Mouse (Mus musculus): ENCODE results near the gene Sel1l3. TPM values are rescaled to one million over a fixed set of nuclear protein-coding genes. Genes with fewer than 3 reads are reported as not detected.

Gene Sel1l3
- polyA plus RNA-seq, 1 experiment, result 2.4 TPM

GRCm38 (mm10) chr5:53185803-53186202 lies 27.9 kb downstream of the Sel1l3 start:
- DNase-seq, result no peak
- Histone ChIP-seq H3K36me3 (ENCODE audit: control insufficient read depth, insufficient read depth, low read length) (no peaks in the 10 kb centered on the region), H3K4me3 (ENCODE audit: control insufficient read depth, insufficient read depth, low read length) (no peak overlapping the region), H3K27me3 (ENCODE audit: control insufficient read depth, insufficient read depth, low read length) (no peaks in the 10 kb centered on the region), H3K27ac (ENCODE audit: control insufficient read depth, insufficient read depth, low read length) (no peak overlapping the region), H3K4me1 (replicated peaks; ENCODE audit: control insufficient read depth, insufficient read depth, low read length) (no peaks in the 10 kb centered on the region)
- no peak for TF ChIP-seq POLR2A (IDR thresholded peaks at IDR 0.05; ENCODE audit: control insufficient read depth, extremely low read depth, insufficient read depth, low read length, poor library complexity)
- no peak for TF ChIP-seq CTCF (IDR thresholded peaks at IDR 0.05; ENCODE audit: borderline replicate concordance, control insufficient read depth, extremely low read depth, insufficient read depth, low read length, poor library complexity)
- 97% methylated on average over 11 of the region's 11 CpGs for WGBS

- DNase-seq, result no peak
- TF ChIP-seq POLR2A (IDR thresholded peaks at IDR 0.05; ENCODE audit: control insufficient read depth, extremely low read depth, insufficient read depth, low read length, poor library complexity), result no peak
- TF ChIP-seq CTCF (IDR thresholded peaks at IDR 0.05; ENCODE audit: borderline replicate concordance, control insufficient read depth, extremely low read depth, insufficient read depth, low read length, poor library complexity), result no peak
- Histone ChIP-seq H3K4me3 (ENCODE audit: control insufficient read depth, insufficient read depth, low read length) (no peak overlapping the region), H3K27me3 (ENCODE audit: control insufficient read depth, insufficient read depth, low read length) (no peaks in the 10 kb centered on the region), H3K27ac (ENCODE audit: control insufficient read depth, insufficient read depth, low read length) (no peak overlapping the region), H3K36me3 (ENCODE audit: control insufficient read depth, insufficient read depth, low read length) (no peaks in the 10 kb centered on the region), H3K4me1 (replicated peaks; ENCODE audit: control insufficient read depth, insufficient read depth, low read length) (no peaks in the 10 kb centered on the region)
- WGBS, result 93% methylated on average over 5 of the region's 5 CpGs
Measured at GRCm38 (mm10) chr5:53179965-53180364, 33.8 kb downstream of the Sel1l3 start.

GRCm38 (mm10) chr5:53176703-53177102 lies 37.0 kb downstream of the Sel1l3 start:
- H3K4me1 ChIP-seq (replicated peaks; ENCODE audit: control insufficient read depth, insufficient read depth, low read length), result no peaks in the 10 kb centered on the region
- no peaks in the 10 kb centered on the region for H3K36me3 ChIP-seq (ENCODE audit: control insufficient read depth, insufficient read depth, low read length)
- H3K27me3 ChIP-seq (ENCODE audit: control insufficient read depth, insufficient read depth, low read length), result no peaks in the 10 kb centered on the region
- TF ChIP-seq CTCF (IDR thresholded peaks at IDR 0.05; ENCODE audit: borderline replicate concordance, control insufficient read depth, extremely low read depth, insufficient read depth, low read length, poor library complexity) (no peak), POLR2A (IDR thresholded peaks at IDR 0.05; ENCODE audit: control insufficient read depth, extremely low read depth, insufficient read depth, low read length, poor library complexity) (no peak)
- no peak for DNase-seq
- H3K27ac ChIP-seq (ENCODE audit: control insufficient read depth, insufficient read depth, low read length), result no peak overlapping the region
- H3K4me3 ChIP-seq (ENCODE audit: control insufficient read depth, insufficient read depth, low read length), result no peak overlapping the region
- WGBS, result 84% methylated on average over 6 of the region's 6 CpGs

GRCm38 (mm10) chr5:53176075-53176474 lies 37.7 kb downstream of the Sel1l3 start:
- no peaks in the 10 kb centered on the region for H3K27me3 ChIP-seq (ENCODE audit: control insufficient read depth, insufficient read depth, low read length)
- WGBS, result 64% methylated on average over 2 of the region's 4 CpGs
- TF ChIP-seq POLR2A (IDR thresholded peaks at IDR 0.05; ENCODE audit: control insufficient read depth, extremely low read depth, insufficient read depth, low read length, poor library complexity) (no peak), CTCF (IDR thresholded peaks at IDR 0.05; ENCODE audit: borderline replicate concordance, control insufficient read depth, extremely low read depth, insufficient read depth, low read length, poor library complexity) (no peak)
- H3K27ac ChIP-seq (ENCODE audit: control insufficient read depth, insufficient read depth, low read length), result no peak overlapping the region
- H3K4me3 ChIP-seq (ENCODE audit: control insufficient read depth, insufficient read depth, low read length), result no peak overlapping the region
- H3K36me3 ChIP-seq (ENCODE audit: control insufficient read depth, insufficient read depth, low read length), result no peaks in the 10 kb centered on the region
- no peaks in the 10 kb centered on the region for H3K4me1 ChIP-seq (replicated peaks; ENCODE audit: control insufficient read depth, insufficient read depth, low read length)
- DNase-seq, result no peak

GRCm38 (mm10) chr5:53175195-53175594 lies 38.5 kb downstream of the Sel1l3 start:
- Histone ChIP-seq H3K4me1 (replicated peaks; ENCODE audit: control insufficient read depth, insufficient read depth, low read length) (no peaks in the 10 kb centered on the region), H3K4me3 (ENCODE audit: control insufficient read depth, insufficient read depth, low read length) (no peak overlapping the region), H3K27ac (ENCODE audit: control insufficient read depth, insufficient read depth, low read length) (no peak overlapping the region), H3K36me3 (ENCODE audit: control insufficient read depth, insufficient read depth, low read length) (no peaks in the 10 kb centered on the region), H3K27me3 (ENCODE audit: control insufficient read depth, insufficient read depth, low read length) (no peaks in the 10 kb centered on the region)
- no peak for DNase-seq
- TF ChIP-seq POLR2A (IDR thresholded peaks at IDR 0.05; ENCODE audit: control insufficient read depth, extremely low read depth, insufficient read depth, low read length, poor library complexity) (no peak), CTCF (IDR thresholded peaks at IDR 0.05; ENCODE audit: borderline replicate concordance, control insufficient read depth, extremely low read depth, insufficient read depth, low read length, poor library complexity) (no peak)
- 91% methylated on average over 3 of the region's 3 CpGs for WGBS

- Histone ChIP-seq H3K36me3 (ENCODE audit: control insufficient read depth, insufficient read depth, low read length) (no peaks in the 10 kb centered on the region), H3K27ac (ENCODE audit: control insufficient read depth, insufficient read depth, low read length) (no peak overlapping the region), H3K4me1 (replicated peaks; ENCODE audit: control insufficient read depth, insufficient read depth, low read length) (no peaks in the 10 kb centered on the region), H3K4me3 (ENCODE audit: control insufficient read depth, insufficient read depth, low read length) (no peak overlapping the region), H3K27me3 (ENCODE audit: control insufficient read depth, insufficient read depth, low read length) (no peaks in the 10 kb centered on the region)
- DNase-seq, result no peak
- no peak for TF ChIP-seq POLR2A (IDR thresholded peaks at IDR 0.05; ENCODE audit: control insufficient read depth, extremely low read depth, insufficient read depth, low read length, poor library complexity)
- no peak for TF ChIP-seq CTCF (IDR thresholded peaks at IDR 0.05; ENCODE audit: borderline replicate concordance, control insufficient read depth, extremely low read depth, insufficient read depth, low read length, poor library complexity)
- 93% methylated on average over 12 of the region's 12 CpGs for WGBS
Measured at GRCm38 (mm10) chr5:53174461-53174860, 39.3 kb downstream of the Sel1l3 start.

- no peak for DNase-seq
- Histone ChIP-seq H3K36me3 (ENCODE audit: control insufficient read depth, insufficient read depth, low read length) (no peaks in the 10 kb centered on the region), H3K4me1 (replicated peaks; ENCODE audit: control insufficient read depth, insufficient read depth, low read length) (no peaks in the 10 kb centered on the region), H3K27ac (ENCODE audit: control insufficient read depth, insufficient read depth, low read length) (no peak overlapping the region), H3K4me3 (ENCODE audit: control insufficient read depth, insufficient read depth, low read length) (no peak overlapping the region), H3K27me3 (ENCODE audit: control insufficient read depth, insufficient read depth, low read length) (no peaks in the 10 kb centered on the region)
- TF ChIP-seq POLR2A (IDR thresholded peaks at IDR 0.05; ENCODE audit: control insufficient read depth, extremely low read depth, insufficient read depth, low read length, poor library complexity) (no peak), CTCF (IDR thresholded peaks at IDR 0.05; ENCODE audit: borderline replicate concordance, control insufficient read depth, extremely low read depth, insufficient read depth, low read length, poor library complexity) (no peak)
- WGBS, result 89% methylated on average over 7 of the region's 7 CpGs
Measured at GRCm38 (mm10) chr5:53172908-53173307, 40.8 kb downstream of the Sel1l3 start.

All from thymus, adult 2 months (tissue).